Mouse (Mus musculus): ENCODE results near the gene C730034F03Rik.

DNA sequence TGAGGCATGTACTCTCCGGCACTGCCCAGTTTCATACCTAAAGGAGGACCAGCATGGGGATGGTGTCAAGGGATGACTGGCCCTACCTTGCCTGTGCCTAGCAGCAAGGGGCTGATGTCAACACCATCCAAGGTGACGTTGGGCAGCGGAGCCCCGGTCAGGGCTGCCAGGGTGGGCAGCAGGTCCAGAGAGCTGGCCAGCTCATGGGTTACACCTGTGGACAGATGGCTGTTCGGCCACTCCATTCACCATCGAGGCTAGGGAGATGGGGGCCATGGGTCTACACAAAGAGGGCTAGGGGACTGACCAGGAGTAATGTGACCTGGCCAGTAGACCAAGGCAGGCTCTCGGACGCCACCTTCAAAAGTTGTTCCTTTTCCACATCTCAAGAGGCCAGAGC is 44.5 kb downstream of the C730034F03Rik start:
- no peak for TF ChIP-seq GATA1 (IDR thresholded peaks at IDR 0.05; ENCODE audit: borderline replicate concordance, low read length)
- no peak for TF ChIP-seq FLI1 (IDR thresholded peaks at IDR 0.05; ENCODE audit: low read length)
